Mouse (Mus musculus): ENCODE results near the gene Gal3st2c.
"Not testable (repeated sequence)": the region's sequence is repeated elsewhere in the genome, so short reads cannot be mapped to it uniquely, and the experiment has no call there.

DNA sequence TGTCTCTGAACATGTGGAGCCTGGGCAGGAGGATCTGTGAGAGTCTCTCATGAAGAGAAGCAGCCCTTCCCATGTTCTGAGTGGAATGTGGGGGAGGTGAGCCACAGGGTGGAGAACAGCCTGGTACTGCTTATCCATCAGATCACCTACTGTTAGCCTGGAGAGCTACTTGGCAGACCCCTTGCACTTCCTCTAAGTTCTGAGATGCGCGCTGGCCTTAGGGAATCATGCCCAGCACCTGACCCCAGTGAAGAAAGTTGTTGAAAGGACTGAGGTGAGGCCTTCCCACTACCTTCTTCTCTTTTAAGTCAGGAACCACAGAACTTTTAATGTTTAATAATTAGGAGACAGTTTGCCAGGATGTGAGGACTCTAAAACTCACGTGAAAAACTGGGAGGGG is 1.2 kb downstream of the Gal3st2c start:
- TF ChIP-seq CTCF (IDR thresholded peaks at IDR 0.05; ENCODE audit: low read depth, low read length); GATA1 (IDR thresholded peaks at IDR 0.05; ENCODE audit: borderline replicate concordance, low read length); TAL1 (conservative IDR thresholded peaks at IDR 0.05; ENCODE audit: low read depth, low read length); POLR2AphosphoS5 (IDR thresholded peaks at IDR 0.05; ENCODE audit: insufficient replicate concordance, low read depth, low read length): not testable (repeated sequence)
